Mouse (Mus musculus): ENCODE measurements around the gene Fhl3. TPM values are rescaled to one million over a fixed set of nuclear protein-coding genes. Genes with fewer than 3 reads are reported as not detected.

The Fhl3 gene
- polyA plus RNA-seq, 1 experiment, result 135 TPM

DNA sequence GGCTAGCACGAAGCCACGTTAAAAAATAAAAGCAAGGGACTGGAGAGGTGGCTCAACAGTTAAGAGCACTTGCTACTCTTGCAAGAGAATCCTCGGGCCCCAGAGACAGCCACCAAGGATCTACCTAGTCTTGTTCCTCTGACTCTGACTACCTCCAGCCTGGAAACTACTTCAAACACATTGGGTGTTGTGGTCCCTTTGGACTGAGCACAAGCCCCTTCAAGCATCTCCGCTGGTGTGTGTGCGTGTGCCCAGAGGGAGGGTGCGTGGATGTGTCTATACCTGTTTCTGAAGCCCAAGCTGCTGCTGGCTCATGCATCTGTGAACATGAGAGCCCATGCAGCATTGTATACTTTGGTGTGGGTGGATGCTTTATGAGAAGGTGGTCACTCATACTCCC is 24.5 kb upstream of the Fhl3 start:
- Histone ChIP-seq H3K27ac (ENCODE audit: insufficient read depth, low read length) (no peak overlapping the region), H3K4me1 (ENCODE audit: control insufficient read depth, insufficient read depth, low read length) (peaks cover 5% of the 10 kb centered on the region), H3K4me3 (ENCODE audit: insufficient read depth, low read length) (no peak overlapping the region)
- TF ChIP-seq CTCF (IDR thresholded peaks at IDR 0.05; ENCODE audit: borderline replicate concordance, insufficient read depth, low read length) (no peak), POLR2A (IDR thresholded peaks at IDR 0.05; ENCODE audit: low read depth, low read length) (no peak)

DNA sequence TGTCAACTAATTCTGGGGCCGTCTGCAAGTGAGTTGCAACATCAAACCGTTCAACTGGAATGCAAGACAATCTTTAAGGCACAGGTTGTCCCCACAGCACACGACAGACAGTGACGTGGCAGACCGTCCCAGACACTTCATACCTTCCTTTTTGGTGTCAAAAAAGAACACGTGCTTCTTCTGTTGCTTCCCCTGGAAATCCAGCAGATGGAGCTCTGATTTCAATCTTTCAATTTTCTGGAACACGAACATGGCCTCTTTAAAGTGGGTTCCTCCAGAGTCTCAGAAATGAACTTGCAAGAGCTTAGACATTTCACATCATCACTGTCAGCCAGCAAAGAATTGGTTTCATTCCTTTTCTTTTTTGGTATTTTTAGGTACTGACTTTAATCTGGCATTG is 18.2 kb upstream of the Fhl3 start:
- Histone ChIP-seq H3K27ac (ENCODE audit: insufficient read depth, low read length) (no peak overlapping the region), H3K4me3 (ENCODE audit: insufficient read depth, low read length) (no peak overlapping the region), H3K4me1 (ENCODE audit: control insufficient read depth, insufficient read depth, low read length) (no peaks in the 10 kb centered on the region)
- TF ChIP-seq CTCF (IDR thresholded peaks at IDR 0.05; ENCODE audit: borderline replicate concordance, insufficient read depth, low read length), result no peak

DNA sequence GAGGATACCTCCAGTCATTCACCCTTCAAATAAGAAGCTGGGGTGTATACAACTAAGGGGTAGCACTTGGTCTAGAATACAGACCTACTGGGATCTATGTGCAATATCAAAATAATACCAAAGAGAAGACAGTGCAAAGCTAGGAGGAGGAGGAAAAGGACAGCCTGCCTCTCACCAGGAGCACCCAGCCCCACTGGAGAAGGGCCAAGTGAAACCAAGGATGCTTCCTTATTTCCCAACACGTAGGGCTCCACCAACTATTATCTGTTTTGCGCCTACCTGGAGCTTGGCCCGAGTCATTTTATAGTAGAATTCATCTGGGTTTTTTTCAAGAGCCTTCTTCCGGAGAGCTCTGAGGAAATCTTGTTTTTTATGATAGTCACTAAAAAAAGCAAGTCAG is 17.0 kb upstream of the Fhl3 start:
- H3K27ac ChIP-seq (ENCODE audit: insufficient read depth, low read length), result no peak overlapping the region
- no peak for TF ChIP-seq POLR2A (IDR thresholded peaks at IDR 0.05; ENCODE audit: low read depth, low read length)
- TF ChIP-seq CTCF (IDR thresholded peaks at IDR 0.05; ENCODE audit: borderline replicate concordance, insufficient read depth, low read length), result no peak
- H3K4me1 ChIP-seq (ENCODE audit: control insufficient read depth, insufficient read depth, low read length), result no peaks in the 10 kb centered on the region
- no peak overlapping the region for H3K4me3 ChIP-seq (ENCODE audit: insufficient read depth, low read length)

DNA sequence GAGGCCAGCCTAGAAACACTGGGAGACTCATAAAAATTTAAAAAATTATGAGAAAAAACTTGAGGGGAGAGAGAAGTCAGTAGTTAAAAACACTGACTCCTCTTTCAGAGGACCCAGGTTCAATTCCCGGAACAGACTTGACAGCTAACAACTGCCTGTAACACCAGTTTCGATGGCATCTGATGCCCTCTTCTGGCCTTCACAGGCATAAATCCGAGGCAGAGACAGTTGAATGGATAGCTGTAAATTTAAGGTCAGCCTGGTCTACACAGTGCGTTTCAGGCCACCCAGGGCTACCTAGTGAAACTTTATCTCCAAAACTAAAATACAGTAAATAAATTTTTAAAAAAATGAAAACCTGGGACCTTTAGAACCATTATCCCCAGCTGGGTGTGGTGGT is 15.5 kb upstream of the Fhl3 start:
- no peak overlapping the region for H3K27ac ChIP-seq (ENCODE audit: insufficient read depth, low read length)
- TF ChIP-seq CTCF (IDR thresholded peaks at IDR 0.05; ENCODE audit: borderline replicate concordance, insufficient read depth, low read length) (no peak), POLR2A (IDR thresholded peaks at IDR 0.05; ENCODE audit: low read depth, low read length) (no peak)
- no peak overlapping the region for H3K4me3 ChIP-seq (ENCODE audit: insufficient read depth, low read length)
- H3K4me1 ChIP-seq (ENCODE audit: control insufficient read depth, insufficient read depth, low read length), result no peaks in the 10 kb centered on the region

DNA sequence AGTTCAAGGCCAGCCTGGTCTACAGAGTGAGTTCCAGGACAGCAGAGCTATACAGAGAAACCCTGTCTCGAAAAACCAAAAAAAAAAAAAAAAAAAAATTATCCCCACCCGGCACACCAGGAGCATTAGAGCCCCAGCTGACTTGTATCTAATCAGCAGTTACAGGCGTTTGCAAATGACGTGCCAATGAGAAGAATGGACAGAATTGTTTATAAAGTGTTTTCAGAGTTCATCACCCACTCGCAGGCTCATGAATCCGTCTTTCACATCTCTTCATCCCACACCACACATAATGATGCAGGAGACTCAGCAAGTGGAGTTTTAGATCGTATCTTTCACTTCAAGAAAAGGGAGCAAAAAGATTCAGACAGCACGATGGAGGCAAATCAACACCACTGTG is 15.0 kb upstream of the Fhl3 start:
- Histone ChIP-seq H3K4me1 (ENCODE audit: control insufficient read depth, insufficient read depth, low read length) (no peaks in the 10 kb centered on the region), H3K27ac (ENCODE audit: insufficient read depth, low read length) (peak overlapping the region; percentile 50; the same call in 1 of the 2 replicates), H3K4me3 (ENCODE audit: insufficient read depth, low read length) (no peak overlapping the region)
- TF ChIP-seq CTCF (IDR thresholded peaks at IDR 0.05; ENCODE audit: borderline replicate concordance, insufficient read depth, low read length) (no peak), POLR2A (IDR thresholded peaks at IDR 0.05; ENCODE audit: low read depth, low read length) (no peak)

DNA sequence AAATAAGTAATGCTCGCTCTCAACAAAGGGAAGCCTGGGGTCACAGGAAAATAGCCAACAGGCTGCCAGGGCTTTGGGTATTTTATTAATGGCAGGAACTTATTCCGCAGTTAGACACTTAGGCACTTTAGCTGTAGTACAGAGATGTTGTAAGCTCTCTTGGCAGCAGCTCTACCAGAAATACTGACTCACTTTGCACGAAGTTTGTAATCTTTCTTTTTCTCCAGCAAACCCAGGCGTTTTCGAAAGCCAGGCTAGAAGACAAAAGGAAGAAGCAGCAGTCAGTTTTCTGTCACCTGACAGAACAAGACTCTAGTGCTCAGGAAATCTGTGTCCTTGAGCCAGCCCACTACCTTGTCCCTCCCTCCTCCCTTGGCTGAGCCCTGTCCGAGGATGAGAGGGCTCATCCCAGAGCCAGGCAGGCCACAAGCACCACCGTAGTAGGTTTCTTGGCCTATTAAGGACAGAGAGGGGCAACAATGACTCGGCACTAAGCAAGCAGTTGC is 14.6 kb upstream of the Fhl3 start:
- Histone ChIP-seq H3K4me3 (ENCODE audit: insufficient read depth, low read length) (no peak overlapping the region), H3K4me1 (ENCODE audit: control insufficient read depth, insufficient read depth, low read length) (no peaks in the 10 kb centered on the region), H3K27ac (ENCODE audit: insufficient read depth, low read length) (peak overlapping the region; percentile 50)
- TF ChIP-seq CTCF (IDR thresholded peaks at IDR 0.05; ENCODE audit: borderline replicate concordance, insufficient read depth, low read length) (no peak), POLR2A (IDR thresholded peaks at IDR 0.05; ENCODE audit: low read depth, low read length) (no peak)

DNA sequence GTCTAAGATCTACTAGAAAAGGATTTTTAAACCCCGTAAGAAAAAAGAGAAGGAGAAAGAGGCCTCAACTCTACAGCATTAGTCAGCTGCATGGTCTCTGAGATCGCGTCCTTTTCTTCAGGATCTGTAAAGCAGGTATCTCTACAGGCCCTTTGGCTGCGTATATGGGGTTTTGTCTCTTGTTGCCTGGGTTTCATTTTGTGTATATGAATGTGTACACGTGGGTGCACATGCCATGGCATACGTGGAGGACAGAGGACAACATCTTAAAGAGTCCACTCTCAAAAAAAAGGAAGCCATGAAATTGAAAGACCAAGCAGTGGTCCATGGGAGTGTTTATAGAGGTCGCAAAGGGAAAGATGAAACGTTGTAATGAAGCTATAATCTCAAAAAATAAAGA is 9.0 kb upstream of the Fhl3 start:
- Histone ChIP-seq H3K27ac (ENCODE audit: insufficient read depth, low read length) (no peak overlapping the region), H3K4me1 (ENCODE audit: control insufficient read depth, insufficient read depth, low read length) (peaks cover 7% of the 10 kb centered on the region; the same call in 1 of the 2 replicates), H3K4me3 (ENCODE audit: insufficient read depth, low read length) (no peak overlapping the region)
- TF ChIP-seq POLR2A (IDR thresholded peaks at IDR 0.05; ENCODE audit: low read depth, low read length) (no peak), CTCF (IDR thresholded peaks at IDR 0.05; ENCODE audit: borderline replicate concordance, insufficient read depth, low read length) (no peak)

DNA sequence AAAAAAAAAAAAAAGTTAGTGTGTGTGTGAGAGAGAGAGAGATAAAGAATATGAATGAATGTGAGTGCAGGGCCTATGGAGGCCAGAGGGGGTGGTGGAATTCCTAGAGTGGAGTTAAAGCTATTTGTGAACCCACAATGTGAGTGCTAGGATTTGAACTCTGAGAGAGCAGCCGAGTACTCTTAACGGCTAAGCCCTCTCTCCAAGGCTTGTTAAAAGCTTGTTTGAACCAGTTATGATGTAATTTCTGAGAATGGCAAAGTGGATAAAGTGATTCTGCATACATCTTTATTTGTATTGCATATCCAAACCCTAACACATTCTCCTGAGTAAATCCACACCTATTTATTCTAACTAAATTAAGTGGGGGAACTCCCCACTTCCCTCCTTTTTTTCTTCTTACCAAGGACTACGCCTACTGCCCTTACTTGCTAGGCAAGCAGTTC is 8.1 kb upstream of the Fhl3 start:
- H3K4me3 ChIP-seq (ENCODE audit: insufficient read depth, low read length), result peak overlapping the region; percentile 97
- TF ChIP-seq POLR2A (IDR thresholded peaks at IDR 0.05; ENCODE audit: low read depth, low read length), result no peak
- no peak for TF ChIP-seq CTCF (IDR thresholded peaks at IDR 0.05; ENCODE audit: borderline replicate concordance, insufficient read depth, low read length)
- peak overlapping the region; percentile 21 for H3K27ac ChIP-seq (ENCODE audit: insufficient read depth, low read length)
- peaks cover 7% of the 10 kb centered on the region; the same call in 1 of the 2 replicates for H3K4me1 ChIP-seq (ENCODE audit: control insufficient read depth, insufficient read depth, low read length)

DNA sequence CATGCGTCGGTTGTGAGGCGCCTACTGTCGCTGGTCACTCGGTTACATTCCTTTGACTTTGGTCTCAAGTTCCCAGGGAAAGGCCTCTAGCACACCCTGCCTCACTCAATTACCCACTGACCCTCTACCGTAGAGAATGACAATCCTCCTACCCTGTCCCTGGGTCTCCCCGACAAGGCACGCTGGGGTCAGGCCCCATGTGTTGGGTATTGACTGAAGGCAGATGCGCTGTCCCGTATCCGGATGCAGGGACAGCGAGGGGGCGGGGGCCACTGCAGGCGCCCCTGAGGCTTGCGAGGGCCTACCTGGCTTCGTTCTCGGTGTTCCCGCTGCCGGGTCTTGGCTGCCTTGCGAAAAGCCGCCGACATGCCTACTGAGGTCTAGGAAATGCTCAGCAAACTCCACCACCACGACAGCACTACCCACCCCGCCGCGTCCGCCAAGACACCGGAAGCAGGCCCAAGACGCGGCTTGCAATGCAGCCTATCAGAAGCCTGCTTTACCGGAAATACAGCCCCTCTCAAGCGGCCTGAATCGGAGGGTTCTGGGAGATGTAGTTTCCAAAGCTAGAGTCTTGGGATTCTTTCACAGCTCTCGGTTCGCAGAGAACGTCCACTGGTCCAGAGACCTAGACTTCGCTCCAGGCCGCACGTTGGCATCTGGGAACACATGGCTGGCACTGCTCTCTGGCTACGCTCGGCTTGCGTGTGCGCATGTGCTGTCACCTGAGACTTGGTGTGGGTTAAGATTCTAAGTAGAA is 7.2 kb upstream of the Fhl3 start, which contains the start of gene Utp11:
Gene Utp11, minus strand, starts transcription at position 466 of the 760 bp plus-strand sequence.
- TF ChIP-seq CTCF (IDR thresholded peaks at IDR 0.05; ENCODE audit: borderline replicate concordance, insufficient read depth, low read length), result no peak
- TF ChIP-seq POLR2A (IDR thresholded peaks at IDR 0.05; ENCODE audit: low read depth, low read length), result peak; percentile 72
- Histone ChIP-seq H3K4me3 (ENCODE audit: insufficient read depth, low read length) (peak within 1 kb of the TSS; percentile 97), H3K27ac (ENCODE audit: insufficient read depth, low read length) (peak within 1 kb of the TSS; percentile 21), H3K4me1 (ENCODE audit: control insufficient read depth, insufficient read depth, low read length) (peaks cover 7% of the 10 kb centered on the region; the same call in 1 of the 2 replicates)

DNA sequence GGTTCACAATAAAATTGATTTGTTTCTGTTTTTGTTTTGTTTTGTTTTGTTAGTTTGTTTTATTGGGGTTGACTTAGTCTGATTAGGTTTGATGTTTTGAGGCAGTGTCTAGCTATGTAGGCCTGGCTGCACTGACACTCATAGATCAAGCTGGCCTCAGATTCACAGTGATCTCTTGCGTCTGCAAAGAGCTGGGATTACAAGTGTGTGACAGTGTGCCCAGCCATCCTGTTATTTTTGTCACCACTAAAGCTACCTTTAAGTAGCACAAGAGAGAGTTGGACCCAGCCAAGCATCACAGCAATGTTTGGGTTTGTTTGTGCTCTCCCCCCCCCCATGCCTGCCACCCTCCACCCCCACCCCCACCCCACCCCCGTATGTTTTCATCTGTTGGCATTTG is 5.9 kb upstream of the Fhl3 start:
- H3K4me1 ChIP-seq (ENCODE audit: control insufficient read depth, insufficient read depth, low read length), result peaks cover 9% of the 10 kb centered on the region; the same call in 1 of the 2 replicates
- no peak overlapping the region for H3K4me3 ChIP-seq (ENCODE audit: insufficient read depth, low read length)
- no peak for TF ChIP-seq POLR2A (IDR thresholded peaks at IDR 0.05; ENCODE audit: low read depth, low read length)
- TF ChIP-seq CTCF (IDR thresholded peaks at IDR 0.05; ENCODE audit: borderline replicate concordance, insufficient read depth, low read length), result no peak
- no peak overlapping the region for H3K27ac ChIP-seq (ENCODE audit: insufficient read depth, low read length)

All from embryonic fibroblast, embryonic 13.5 days (primary cell).